In genomic region chr2:158379354-158380078, GRCm38 (mm10) we compare ENCODE assay signal across 8 mouse cellular contexts. TPM values are rescaled to one million over a fixed set of nuclear protein-coding genes. Genes with fewer than 3 reads are reported as not detected.
DNase-seq lines count a peak whose midpoint lies in the region; ATAC-seq and TF ChIP-seq lines count a peak whose summit lies in the region.

No protein-coding gene starts in this region.

- no peak overlapping the region for H3K27ac ChIP-seq in forebrain, embryonic 13.5 days
- H3K27ac ChIP-seq in intestine, postnatal 0 days (ENCODE audit: low read depth, low read length): no peak overlapping the region
- no peak overlapping the region for H3K27ac ChIP-seq in limb, embryonic 11.5 days (replicated peaks; ENCODE audit: low read depth, low read length)
- peak overlapping the region; percentile 21; the same call in 1 of the 2 replicates for H3K27ac ChIP-seq in midbrain, embryonic 15.5 days
- no peak overlapping the region for H3K27ac ChIP-seq in stomach, embryonic 15.5 days

- H3K4me2 ChIP-seq in forebrain, embryonic 13.5 days: no peak overlapping the region
- H3K4me2 ChIP-seq in intestine, postnatal 0 days (replicated peaks; ENCODE audit: low read depth): no peak overlapping the region
- H3K4me2 ChIP-seq in limb, embryonic 11.5 days (ENCODE audit: low read depth, severe bottlenecking): no peak overlapping the region; the same call in 1 of the 2 replicates
- H3K4me2 ChIP-seq in midbrain, embryonic 15.5 days: 0 out of 2 replicates have a peak overlapping the region, but pooled peaks have one; percentile 12
- H3K4me2 ChIP-seq in stomach, embryonic 15.5 days: no peak overlapping the region

- peaks cover 29% of the 10 kb centered on the region for H3K27me3 ChIP-seq in forebrain, embryonic 13.5 days
- H3K27me3 ChIP-seq in intestine, postnatal 0 days (replicated peaks; ENCODE audit: control insufficient read depth, insufficient read depth, low read length): peaks cover 19% of the 10 kb centered on the region
- peaks cover 15% of the 10 kb centered on the region for H3K27me3 ChIP-seq in limb, embryonic 11.5 days (ENCODE audit: control insufficient read depth, insufficient read depth, low read length)
- no peaks in the 10 kb centered on the region for H3K27me3 ChIP-seq in midbrain, embryonic 15.5 days (replicated peaks)
- peaks cover 13% of the 10 kb centered on the region for H3K27me3 ChIP-seq in stomach, embryonic 15.5 days (replicated peaks)

- WGBS in forebrain, embryonic 13.5 days: 44% methylated on average over 13 of the region's 13 CpGs
- 47% methylated on average over 13 of the region's 13 CpGs for WGBS in intestine, postnatal 0 days
- 44% methylated on average over 13 of the region's 13 CpGs for whole genome bisulfite sequencing in limb, embryonic 11.5 days
- WGBS in midbrain, embryonic 15.5 days: 43% methylated on average over 13 of the region's 13 CpGs
- WGBS in stomach, embryonic 15.5 days: 47% methylated on average over 13 of the region's 13 CpGs

- no peak overlapping the region for H3K9ac ChIP-seq in forebrain, embryonic 13.5 days
- no peak overlapping the region for H3K9ac ChIP-seq in intestine, postnatal 0 days (ENCODE audit: low read depth, low read length)
- no peak overlapping the region for H3K9ac ChIP-seq in limb, embryonic 11.5 days (ENCODE audit: low read length)
- H3K9ac ChIP-seq in midbrain, embryonic 15.5 days: no peak overlapping the region
- H3K9ac ChIP-seq in stomach, embryonic 15.5 days: no peak overlapping the region

- TF ChIP-seq CTCF in intestine, postnatal 0 days (IDR thresholded peaks at IDR 0.05; ENCODE audit: low read depth): peak; percentile 96

- H3K9me3 ChIP-seq in forebrain, embryonic 13.5 days (replicated peaks): no peaks in the 10 kb centered on the region
- no peaks in the 10 kb centered on the region for H3K9me3 ChIP-seq in intestine, postnatal 0 days (ENCODE audit: control insufficient read depth)
- H3K9me3 ChIP-seq in limb, embryonic 11.5 days (ENCODE audit: control insufficient read depth, low read length): no peaks in the 10 kb centered on the region
- H3K9me3 ChIP-seq in midbrain, embryonic 15.5 days: no peaks in the 10 kb centered on the region
- H3K9me3 ChIP-seq in stomach, embryonic 15.5 days: no peaks in the 10 kb centered on the region

- H3K4me1 ChIP-seq in forebrain, embryonic 13.5 days: peaks cover 9% of the 10 kb centered on the region; the same call in 1 of the 2 replicates
- H3K4me1 ChIP-seq in intestine, postnatal 0 days (replicated peaks; ENCODE audit: control insufficient read depth, insufficient read depth, low read length): no peaks in the 10 kb centered on the region
- H3K4me1 ChIP-seq in limb, embryonic 11.5 days (ENCODE audit: control insufficient read depth, insufficient read depth, low read length): no peaks in the 10 kb centered on the region
- peaks cover 26% of the 10 kb centered on the region for H3K4me1 ChIP-seq in midbrain, embryonic 15.5 days
- H3K4me1 ChIP-seq in stomach, embryonic 15.5 days: peaks cover 8% of the 10 kb centered on the region; the same call in 1 of the 2 replicates

- peak; percentile 51 for DNase-seq in left cerebral cortex, adult 11 months (ENCODE audit: low spot score)
- DNase-seq in left cerebral cortex, adult 8-10 months (ENCODE audit: low spot score in 2 of 2): no peak
- DNase-seq in brain, adult 2 months (ENCODE audit: low read depth, low spot score): peak; percentile 93
- DNase-seq in limb, embryonic 11.5 days (ENCODE audit: low spot score): peak; percentile 77

- no peaks in the 10 kb centered on the region for H3K36me3 ChIP-seq in forebrain, embryonic 13.5 days (ENCODE audit: poor library complexity, severe bottlenecking)
- no peaks in the 10 kb centered on the region for H3K36me3 ChIP-seq in intestine, postnatal 0 days (ENCODE audit: control insufficient read depth, insufficient read depth)
- no peaks in the 10 kb centered on the region for H3K36me3 ChIP-seq in limb, embryonic 11.5 days (ENCODE audit: control insufficient read depth, insufficient read depth, low read length)
- H3K36me3 ChIP-seq in midbrain, embryonic 15.5 days (replicated peaks): no peaks in the 10 kb centered on the region; the same call in 1 of the 2 replicates
- no peaks in the 10 kb centered on the region for H3K36me3 ChIP-seq in stomach, embryonic 15.5 days

- no peak overlapping the region for H3K4me3 ChIP-seq in forebrain, embryonic 13.5 days
- no peak overlapping the region for H3K4me3 ChIP-seq in intestine, postnatal 0 days (ENCODE audit: low read depth, low read length)
- no peak overlapping the region for H3K4me3 ChIP-seq in limb, embryonic 11.5 days (ENCODE audit: low read depth, low read length)
- H3K4me3 ChIP-seq in midbrain, embryonic 15.5 days: no peak overlapping the region
- H3K4me3 ChIP-seq in stomach, embryonic 15.5 days (replicated peaks): no peak overlapping the region

- ATAC-seq in forebrain, embryonic 13.5 days: peak; percentile 63; the same call in 1 of the 2 replicates
- ATAC-seq in intestine, postnatal 0 days: no peak
- ATAC-seq in limb, embryonic 11.5 days (ENCODE audit: insufficient number of reproducible peaks, low FRiP score, low TSS enrichment, low read depth): no peak
- ATAC-seq in midbrain, embryonic 15.5 days (replicated peaks): no peak; the same call in 1 of the 2 replicates
- peak; percentile 35; the same call in 1 of the 2 replicates for ATAC-seq in stomach, embryonic 15.5 days (ENCODE audit: insufficient read depth, low FRiP score, low read depth)

RNA-seq across cellular contexts. Expression of gene Snhg11, which starts 4.1 kb away (rescaled TPM):
- 100 to 1,000 TPM; 574 to 680 (median 623) TPM for total RNA-seq in left cerebral cortex, adult 8-10 months (2022)
- 56.7 and 73.0 TPM in 2 replicates for polyA plus RNA-seq in forebrain, embryonic 13.5 days (2015; fragmentation: Nextera tagmentation; extraction: Ambion mirVana)
- 1.9 and 3.0 TPM in 2 replicates for polyA plus RNA-seq in intestine, postnatal 0 days (2015; fragmentation: Nextera tagmentation; extraction: Ambion mirVana)
- polyA plus RNA-seq in limb, embryonic 11.5 days (2014; fragmentation: Nextera tagmentation; extraction: Ambion mirVana): 4.0 and 4.7 TPM in 2 replicates
- 560 and 673 TPM in 2 replicates for polyA plus RNA-seq in midbrain, embryonic 15.5 days (2015; fragmentation: Nextera tagmentation; extraction: Ambion mirVana)
- 5.9 and 6.9 TPM in 2 replicates for polyA plus RNA-seq in stomach, embryonic 15.5 days (2015; fragmentation: Nextera tagmentation; extraction: Ambion mirVana)

RNA-seq across cellular contexts. Expression of gene Ralgapb, which starts 30.1 kb away (rescaled TPM):
- 100 to 1,000 TPM in 3 of 4 experiments, 10 to 100 TPM in 1; 97.6 to 110 (median 106) TPM for total RNA-seq in left cerebral cortex, adult 8-10 months (2022)
- polyA plus RNA-seq in forebrain, embryonic 13.5 days (2015; fragmentation: Nextera tagmentation; extraction: Ambion mirVana): 20.4 and 22.3 TPM in 2 replicates
- 11.5 and 11.6 TPM in 2 replicates for polyA plus RNA-seq in intestine, postnatal 0 days (2015; fragmentation: Nextera tagmentation; extraction: Ambion mirVana)
- polyA plus RNA-seq in limb, embryonic 11.5 days (2014; fragmentation: Nextera tagmentation; extraction: Ambion mirVana): 19.3 and 21.6 TPM in 2 replicates
- 27.4 and 28.0 TPM in 2 replicates for polyA plus RNA-seq in midbrain, embryonic 15.5 days (2015; fragmentation: Nextera tagmentation; extraction: Ambion mirVana)
- polyA plus RNA-seq in stomach, embryonic 15.5 days (2015; fragmentation: Nextera tagmentation; extraction: Ambion mirVana): 14.8 and 17.9 TPM in 2 replicates

Comparison
In these comparisons a context has a peak if more than half of its experiments do, and no peak if none do; other contexts are left out.
1. DNase-seq: peak in left cerebral cortex, adult 11 months (single experiment), brain, adult 2 months (single experiment) and limb, embryonic 11.5 days (single experiment); none in left cerebral cortex, adult 8-10 months (0 of 2).
2. ATAC-seq: peak in forebrain, embryonic 13.5 days (single experiment) and stomach, embryonic 15.5 days (single experiment); none in intestine, postnatal 0 days (single experiment), limb, embryonic 11.5 days (single experiment) and midbrain, embryonic 15.5 days (single experiment).